In the genomic region with DNA sequence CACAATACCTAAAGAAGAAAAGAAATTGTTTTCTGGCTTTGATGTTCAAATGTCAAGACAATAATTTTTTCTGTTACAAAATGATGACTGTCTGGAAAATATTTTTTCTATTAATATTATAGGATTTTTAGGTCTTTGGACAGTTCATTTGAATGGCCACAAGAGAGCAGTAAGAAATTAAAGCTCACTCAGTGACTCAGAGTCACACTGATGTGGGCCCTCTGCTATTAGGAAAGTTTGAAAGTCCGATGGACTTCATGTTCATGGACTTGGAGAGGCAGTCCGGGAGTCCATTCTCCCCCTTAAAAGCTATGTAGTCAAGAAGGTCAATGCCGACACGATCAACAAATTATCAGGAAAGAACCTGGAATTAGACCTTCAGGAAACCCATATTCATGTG, we compare ENCODE assay signal across 20 mouse cellular contexts.
DNase-seq lines count a peak whose midpoint lies in the region; ATAC-seq and TF ChIP-seq lines count a peak whose summit lies in the region.
"Had no signal": no experiment of that assay in that cellular context is flagged by ENCODE, and none has a peak within 500 bp of the region (broad histone marks: within the 10 kb centered on the region; RNA-seq: fewer than 3 reads in every experiment).

No protein-coding gene starts in this region.

- no peaks in the 10 kb centered on the region for H3K9me3 ChIP-seq in limb, embryonic 14.5 days (ENCODE audit: control insufficient read depth, low read length)
- H3K9me3 ChIP-seq in limb, embryonic 10.5 days (replicated peaks) = no peaks in the 10 kb centered on the region
- no peaks in the 10 kb centered on the region for H3K9me3 ChIP-seq in forebrain, embryonic 12.5 days
- H3K9me3 ChIP-seq: limb, embryonic 12.5 days; lung, embryonic 15.5 days; midbrain, embryonic 15.5 days; neural tube, embryonic 13.5 days had no signal

- intact Hi-C loops in gastrocnemius, adult 2 months (cut with DNase I) = no loop called here

- H3K4me2 ChIP-seq in limb, embryonic 14.5 days (replicated peaks; ENCODE audit: low read depth, low read length, severe bottlenecking) = no peak overlapping the region
- no peak overlapping the region for H3K4me2 ChIP-seq in forebrain, embryonic 12.5 days
- H3K4me2 ChIP-seq: limb, embryonic 12.5 days; lung, embryonic 15.5 days; midbrain, embryonic 15.5 days; neural tube, embryonic 13.5 days had no signal

- no peaks in the 10 kb centered on the region for H3K27me3 ChIP-seq in limb, embryonic 14.5 days (ENCODE audit: control insufficient read depth, insufficient read depth, low read length)
- no peaks in the 10 kb centered on the region for H3K27me3 ChIP-seq in limb, embryonic 10.5 days (ENCODE audit: low read depth, poor library complexity, severe bottlenecking)
- no peaks in the 10 kb centered on the region for H3K27me3 ChIP-seq in forebrain, embryonic 12.5 days
- H3K27me3 ChIP-seq: limb, embryonic 12.5 days; lung, embryonic 15.5 days; midbrain, embryonic 15.5 days; neural tube, embryonic 13.5 days had no signal

- no peak overlapping the region; the same call in 1 of the 2 replicates for H3K4me3 ChIP-seq in gastrocnemius, adult 2 months
- H3K4me3 ChIP-seq in limb, embryonic 14.5 days (replicated peaks; ENCODE audit: low read length) = no peak overlapping the region
- H3K4me3 ChIP-seq in limb, embryonic 10.5 days = no peak overlapping the region
- no peak overlapping the region for H3K4me3 ChIP-seq in forebrain, embryonic 12.5 days (replicated peaks)
- H3K4me3 ChIP-seq: erythroblast, embryonic 14.5 days; limb, embryonic 12.5 days; lung, embryonic 15.5 days; midbrain, embryonic 15.5 days; neural tube, embryonic 13.5 days had no signal

- no peak for TF ChIP-seq POLR2A in limb, embryonic 14.5 days (IDR thresholded peaks at IDR 0.05; ENCODE audit: borderline replicate concordance, extremely low read depth, insufficient read depth, insufficient read length)

- 72% methylated on average over 4 of the region's 4 CpGs for WGBS in limb, embryonic 14.5 days
- WGBS in limb, embryonic 10.5 days = 85% methylated on average over 4 of the region's 4 CpGs
- 84% methylated on average over 4 of the region's 4 CpGs for WGBS in forebrain, embryonic 12.5 days

- no peak overlapping the region for H3K9ac ChIP-seq in limb, embryonic 14.5 days (ENCODE audit: low read depth, low read length, severe bottlenecking)
- no peak overlapping the region for H3K9ac ChIP-seq in forebrain, embryonic 12.5 days
- H3K9ac ChIP-seq: limb, embryonic 12.5 days; lung, embryonic 15.5 days; midbrain, embryonic 15.5 days; neural tube, embryonic 13.5 days had no signal

- H3K27ac ChIP-seq in gastrocnemius, adult 2 months = peak overlapping the region; percentile 24; the same call in 1 of the 2 replicates
- H3K27ac ChIP-seq in limb, embryonic 14.5 days (replicated peaks; ENCODE audit: low read depth, low read length) = no peak overlapping the region
- no peak overlapping the region for H3K27ac ChIP-seq in limb, embryonic 10.5 days
- H3K27ac ChIP-seq in forebrain, embryonic 12.5 days = no peak overlapping the region
- H3K27ac ChIP-seq: limb, embryonic 12.5 days; lung, embryonic 15.5 days; midbrain, embryonic 15.5 days; neural tube, embryonic 13.5 days had no signal

- no peaks in the 10 kb centered on the region for H3K36me3 ChIP-seq in limb, embryonic 14.5 days (ENCODE audit: control insufficient read depth, insufficient read depth, low read length)
- H3K36me3 ChIP-seq in limb, embryonic 10.5 days = no peaks in the 10 kb centered on the region
- H3K36me3 ChIP-seq in forebrain, embryonic 12.5 days (replicated peaks) = no peaks in the 10 kb centered on the region
- H3K36me3 ChIP-seq: G1E; limb, embryonic 12.5 days; lung, embryonic 15.5 days; midbrain, embryonic 15.5 days; neural tube, embryonic 13.5 days had no signal

- ATAC-seq in limb, embryonic 14.5 days (ENCODE audit: low FRiP score, low read depth) = no peak
- ATAC-seq in forebrain, embryonic 12.5 days (ENCODE audit: low FRiP score) = no peak
- ATAC-seq: inflammation-experienced regulatory T-cells, adult 6 months; midbrain, embryonic 15.5 days had no signal

- DNase-seq in gastrocnemius, adult 2 months = no peak
- DNase-seq in gastrocnemius, postnatal 10 days = no peak
- peak; percentile 43 for DNase-seq in limb, embryonic 14.5 days (ENCODE audit: low spot score)
- DNase-seq in limb, embryonic 10.5 days (ENCODE audit: low spot score) = no peak
- peak; percentile 51 for DNase-seq in 416B (ENCODE audit: low read depth)
- DNase-seq in forelimb bud, embryonic 11.5 days (ENCODE audit: low read depth, low spot score) = peak; percentile 14
- no peak for DNase-seq in urinary bladder, postnatal 14 days (ENCODE audit: low spot score)
- DNase-seq: cerebellum, adult 11 months; heart, adult 11 months; kidney, postnatal 14 days; layer of hippocampus, postnatal 36 days; thymus, postnatal 36 days had no signal

- no peaks in the 10 kb centered on the region for H3K4me1 ChIP-seq in limb, embryonic 14.5 days (ENCODE audit: control insufficient read depth, insufficient read depth, low read length)
- H3K4me1 ChIP-seq in limb, embryonic 10.5 days = no peaks in the 10 kb centered on the region
- no peaks in the 10 kb centered on the region for H3K4me1 ChIP-seq in forebrain, embryonic 12.5 days
- H3K4me1 ChIP-seq: limb, embryonic 12.5 days; lung, embryonic 15.5 days; midbrain, embryonic 15.5 days; neural tube, embryonic 13.5 days had no signal

- TF ChIP-seq CTCF in gastrocnemius, adult 2 months (IDR thresholded peaks at IDR 0.05) = peak; percentile 30; the same call in 1 of the 2 replicates

Comparison
In these comparisons a context has a peak if more than half of its experiments do, and no peak if none do; other contexts are left out.
1. DNase-seq: peak in limb, embryonic 14.5 days (single experiment), 416B (single experiment) and forelimb bud, embryonic 11.5 days (single experiment); none in gastrocnemius, adult 2 months (single experiment), gastrocnemius, postnatal 10 days (single experiment), limb, embryonic 10.5 days (single experiment) and urinary bladder, postnatal 14 days (single experiment).